Mouse (Mus musculus) CD4-positive, CD25-positive, alpha-beta regulatory T cell, adult 2 months (primary cell): Measurements from ENCODE around the gene Plekhg5.

Experiments
- DNase-seq: peaks from one replicate; pipeline ENCODE4 v3.0.0-alpha.2; 2012; ENCODE audit warnings: low read depth, low spot score

The Plekhg5 gene

GRCm38 (mm10) chr4:152097911-152098799, 25.9 kb downstream of the Plekhg5 start:
- no peak for DNase-seq

GRCm38 (mm10) chr4:152100541-152100940, 28.2 kb downstream of the Plekhg5 start:
- DNase-seq: no peak

DNA sequence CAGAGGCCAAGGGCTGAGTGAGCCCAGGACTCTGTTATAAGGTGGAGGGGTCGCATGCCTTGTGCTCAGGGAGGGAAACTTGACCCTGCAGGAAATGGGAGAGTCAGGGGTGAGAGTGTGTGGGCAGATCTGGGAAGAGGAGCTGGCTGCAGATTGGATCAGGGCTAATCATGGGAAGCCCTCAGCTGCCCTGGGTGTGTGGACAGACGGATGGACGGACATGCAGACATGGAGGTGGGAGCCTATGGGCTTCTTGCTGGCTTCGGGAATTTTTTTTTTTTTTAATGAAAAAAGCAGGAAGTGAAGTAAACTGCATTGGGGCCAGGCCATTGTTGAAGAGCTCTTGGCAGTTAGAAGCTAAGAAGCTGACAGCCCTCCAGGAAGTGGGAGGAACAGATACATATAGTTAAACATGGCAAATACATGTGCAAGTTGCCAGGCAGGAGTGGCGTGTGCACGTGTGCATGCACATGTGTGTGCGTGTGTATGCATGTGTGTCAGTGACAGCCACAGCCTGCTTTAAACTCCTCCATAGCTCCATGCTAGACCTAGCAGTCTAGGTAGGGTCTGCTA, 28.9 kb downstream of the Plekhg5 start:
- DNase-seq: no peak

GRCm38 (mm10) chr4:152101921-152102320, 29.6 kb downstream of the Plekhg5 start:
- no peak for DNase-seq

GRCm38 (mm10) chr4:152103025-152103424, 30.7 kb downstream of the Plekhg5 start:
- DNase-seq: peak; percentile 91

DNA sequence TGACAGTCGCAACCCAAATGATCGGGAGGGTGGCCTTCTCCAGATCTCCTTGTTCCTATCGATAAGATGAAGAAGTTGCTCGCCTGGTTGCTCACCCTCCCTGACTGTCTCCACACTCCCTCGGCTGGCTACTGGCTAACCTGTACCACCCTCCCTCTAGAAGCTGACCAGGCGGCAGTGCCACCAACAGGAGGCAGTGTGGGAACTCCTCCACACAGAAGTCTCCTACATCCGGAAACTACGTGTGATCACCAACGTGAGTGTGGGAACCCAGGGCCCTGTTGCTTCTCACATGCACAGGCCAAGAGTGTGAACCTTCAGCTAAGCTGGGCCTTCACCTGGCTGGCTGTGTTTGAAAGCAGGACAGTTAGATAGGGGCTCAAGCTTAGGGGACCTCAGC, 34.4 kb downstream of the Plekhg5 start:
- DNase-seq: peak; percentile 60

GRCm38 (mm10) chr4:152107493-152107892, 35.2 kb downstream of the Plekhg5 start:
- peak; percentile 69 for DNase-seq

- DNase-seq: peak; percentile 70
Observed at GRCm38 (mm10) chr4:152107971-152108509, 35.7 kb downstream of the Plekhg5 start.

DNA sequence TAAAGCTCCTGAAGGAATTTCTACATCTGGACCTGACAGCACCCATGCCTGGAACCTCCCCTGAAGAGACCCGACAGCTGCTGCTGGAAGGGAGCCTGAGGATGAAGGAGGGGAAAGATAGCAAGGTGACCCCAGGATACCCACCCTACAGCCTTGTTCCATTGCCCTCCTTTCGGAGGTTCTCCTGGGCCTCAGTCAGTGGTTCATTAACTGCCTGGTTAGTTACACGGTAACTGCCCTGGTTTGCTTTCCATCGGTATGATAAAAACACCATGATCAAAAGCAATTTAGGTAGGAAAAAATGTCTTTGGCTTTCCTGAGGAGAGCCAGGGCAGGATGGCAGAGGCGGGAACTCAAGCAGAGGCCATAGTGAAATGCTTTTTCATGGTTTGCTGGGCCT, 36.4 kb downstream of the Plekhg5 start:
- no peak for DNase-seq

- no peak for DNase-seq
Observed at GRCm38 (mm10) chr4:152109509-152109908, 37.2 kb downstream of the Plekhg5 start.

GRCm38 (mm10) chr4:152110689-152111088, 38.4 kb downstream of the Plekhg5 start:
- no peak for DNase-seq

GRCm38 (mm10) chr4:152112329-152112728, 40.0 kb downstream of the Plekhg5 start:
- DNase-seq: no peak

- no peak for DNase-seq
Observed at GRCm38 (mm10) chr4:152114080-152114479, 41.8 kb downstream of the Plekhg5 start.

DNA sequence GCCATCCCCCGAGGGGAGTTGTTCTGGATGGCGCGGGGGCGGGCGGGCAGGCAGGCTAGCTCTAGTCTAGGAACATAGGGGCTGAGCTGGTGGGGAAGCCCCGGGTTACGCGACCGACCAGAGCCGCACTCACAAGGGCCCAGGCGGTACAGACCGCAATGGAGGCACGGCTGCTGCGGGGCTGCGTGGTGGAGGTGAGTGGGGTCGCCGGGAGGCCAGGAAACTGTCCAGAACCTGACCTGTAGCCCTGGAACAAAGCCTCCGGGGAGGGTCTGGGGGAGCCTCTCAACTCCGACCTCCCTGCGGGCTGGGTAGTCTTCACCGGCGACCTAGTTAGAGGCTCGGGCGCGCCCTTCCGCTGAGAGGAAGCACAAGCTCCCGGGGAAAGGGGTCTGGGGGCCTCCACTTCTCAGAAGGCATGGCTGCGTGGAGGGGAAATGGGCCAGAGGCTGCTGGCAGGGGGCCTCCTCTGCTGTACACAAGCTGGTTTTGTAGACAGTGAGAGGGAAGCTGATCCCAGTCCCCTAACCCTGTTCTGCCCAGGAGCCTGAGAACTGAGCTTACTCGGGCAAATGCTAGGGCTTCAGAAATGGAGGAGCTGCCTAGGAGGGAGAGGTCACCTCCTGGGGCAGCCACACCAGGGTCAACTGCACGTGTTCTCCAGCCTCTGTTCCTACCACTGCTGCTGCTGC, 43.8 kb downstream of the Plekhg5 start, which contains the start of gene Tnfrsf25:
Tnfrsf25 (plus strand) TSS at position 14 of the 692 bp plus-strand sequence.
- peak; percentile 74 for DNase-seq

- peak; percentile 56 for DNase-seq
Observed at GRCm38 (mm10) chr4:152117538-152117937, 45.2 kb downstream of the Plekhg5 start.

DNA sequence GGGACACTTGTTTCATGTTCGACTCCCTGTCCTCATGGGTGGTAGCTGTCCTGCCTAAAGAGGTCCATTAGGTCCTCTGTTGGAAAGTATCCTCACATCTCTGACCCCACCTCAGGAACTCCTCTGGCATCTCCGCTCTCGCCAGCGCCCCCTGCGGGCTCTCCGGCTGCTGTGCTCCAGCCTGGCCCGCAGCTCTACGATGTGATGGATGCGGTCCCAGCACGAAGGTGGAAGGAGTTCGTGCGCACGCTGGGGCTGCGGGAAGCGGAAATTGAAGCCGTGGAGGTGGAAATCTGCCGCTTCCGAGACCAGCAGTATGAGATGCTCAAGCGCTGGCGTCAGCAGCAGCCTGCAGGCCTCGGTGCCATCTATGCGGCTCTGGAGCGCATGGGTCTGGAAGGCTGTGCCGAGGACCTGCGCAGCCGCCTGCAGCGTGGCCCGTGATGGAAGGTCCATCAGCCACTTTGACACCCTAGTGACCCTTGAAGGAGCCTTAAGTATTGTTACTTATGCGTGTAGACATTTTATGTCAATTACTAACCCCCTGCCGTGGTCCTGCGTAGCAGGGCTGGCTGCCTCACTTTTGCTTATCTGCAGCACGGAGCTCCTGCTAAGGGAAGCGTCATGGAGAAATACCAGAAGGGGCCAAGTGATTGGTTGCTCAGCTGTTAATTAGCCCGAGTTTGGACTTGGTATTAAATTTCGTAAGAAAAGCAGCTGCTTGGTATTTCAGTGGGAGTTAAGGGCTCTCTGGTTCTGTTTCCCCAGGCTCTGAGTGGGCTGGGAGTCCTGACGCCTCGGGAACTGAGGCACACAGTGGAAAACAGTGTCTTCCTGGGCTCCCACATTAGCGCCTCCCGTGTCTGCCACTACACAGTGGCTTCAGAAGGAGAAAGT, 47.3 kb downstream of the Plekhg5 start:
- peak; percentile 84 for DNase-seq

- peak; percentile 88 for DNase-seq
Observed at GRCm38 (mm10) chr4:152120311-152121182, 48.2 kb downstream of the Plekhg5 start.

DNA sequence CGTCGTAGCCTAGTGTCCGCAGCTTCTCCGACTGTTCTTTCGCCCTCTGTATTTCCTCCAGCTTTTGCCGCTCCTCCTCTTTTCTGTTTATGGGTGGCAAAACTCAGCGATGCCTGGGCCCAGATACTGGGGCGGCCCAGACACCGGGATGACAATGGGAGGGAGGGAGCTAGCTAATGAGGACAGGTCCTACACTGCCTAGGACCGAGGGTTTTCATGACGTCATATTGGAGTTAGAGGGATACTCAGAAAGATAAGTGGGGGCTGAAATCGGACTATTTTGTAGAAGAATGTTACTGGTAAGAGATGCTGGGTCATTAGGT, 48.8 kb downstream of the Plekhg5 start:
- DNase-seq: no peak

DNA sequence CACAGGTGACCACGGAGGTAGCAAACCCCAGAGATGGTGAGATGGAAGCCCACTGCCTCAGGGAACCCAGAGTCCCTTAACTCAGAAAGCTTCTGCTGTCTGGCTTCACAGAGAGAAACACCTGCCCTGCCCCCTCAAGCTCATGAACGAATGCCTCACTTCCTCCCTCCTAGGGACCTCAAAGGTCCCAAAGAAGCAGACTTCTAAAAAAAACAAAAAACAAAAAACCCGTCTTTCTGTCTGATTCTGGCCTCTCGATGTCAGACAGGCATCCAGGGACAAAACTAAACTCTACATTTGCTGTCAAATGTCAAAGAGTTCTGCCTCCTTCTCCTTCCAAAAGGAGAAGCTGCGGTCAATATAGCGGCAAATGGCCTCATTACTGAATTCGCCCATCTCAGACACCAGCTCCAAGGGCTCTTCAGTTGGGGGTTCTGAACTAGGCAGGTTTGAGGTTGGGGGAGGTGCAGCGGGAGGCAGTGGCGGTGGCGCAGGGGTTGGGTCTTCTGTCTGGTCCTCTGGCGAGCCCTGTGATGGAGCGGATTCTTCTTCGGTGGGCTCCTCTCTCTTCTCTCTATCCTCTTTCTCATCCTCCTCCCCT, 52.2 kb downstream of the Plekhg5 start:
- peak; percentile 66 for DNase-seq
